Mouse (Mus musculus): ENCODE measurements at regions not wholly inside any gene's neighbourhood (a gene's known extent, or its start where the extent isn't known, plus 50 kb on each side); places are given as distances from the start of the nearest gene placed in this dataset.

- DNase-seq (ENCODE audit: extremely low spot score) = no peak
Observed at GRCm38 (mm10) chr13:59962676-59963664, 140.0 kb upstream of the Tut7 start.

GRCm38 (mm10) chr13:59956441-59956840, 133.5 kb upstream of the Tut7 start:
- DNase-seq (ENCODE audit: extremely low spot score) = no peak

- no peak for DNase-seq (ENCODE audit: extremely low spot score)
Observed at GRCm38 (mm10) chr13:59952809-59953208, 129.9 kb upstream of the Tut7 start.

GRCm38 (mm10) chr13:59952116-59952515, 129.2 kb upstream of the Tut7 start:
- DNase-seq (ENCODE audit: extremely low spot score) = no peak

GRCm38 (mm10) chr13:59950281-59950680, 127.3 kb upstream of the Tut7 start:
- no peak for DNase-seq (ENCODE audit: extremely low spot score)

- DNase-seq (ENCODE audit: extremely low spot score) = no peak
Observed at GRCm38 (mm10) chr13:59949471-59949870, 126.5 kb upstream of the Tut7 start.

GRCm38 (mm10) chr13:59948496-59949138, 125.7 kb upstream of the Tut7 start:
- DNase-seq (ENCODE audit: extremely low spot score) = no peak

GRCm38 (mm10) chr13:59947461-59947860, 124.5 kb upstream of the Tut7 start:
- DNase-seq (ENCODE audit: extremely low spot score) = no peak

- no peak for DNase-seq (ENCODE audit: extremely low spot score)
Observed at GRCm38 (mm10) chr13:59946509-59946908, 123.6 kb upstream of the Tut7 start.

- no peak for DNase-seq (ENCODE audit: extremely low spot score)
Observed at GRCm38 (mm10) chr13:59945631-59946030, 122.7 kb upstream of the Tut7 start.

GRCm38 (mm10) chr13:59943602-59944140, 120.7 kb upstream of the Tut7 start:
- no peak for DNase-seq (ENCODE audit: extremely low spot score)

GRCm38 (mm10) chr13:59943020-59943419, 120.1 kb upstream of the Tut7 start:
- no peak for DNase-seq (ENCODE audit: extremely low spot score)

GRCm38 (mm10) chr13:59941519-59941918, 118.6 kb upstream of the Tut7 start:
- DNase-seq (ENCODE audit: extremely low spot score) = no peak

GRCm38 (mm10) chr13:59940414-59941205, 117.7 kb upstream of the Tut7 start:
- no peak for DNase-seq (ENCODE audit: extremely low spot score)

GRCm38 (mm10) chr13:59939886-59940285, 116.9 kb upstream of the Tut7 start:
- DNase-seq (ENCODE audit: extremely low spot score) = no peak

- no peak for DNase-seq (ENCODE audit: extremely low spot score)
Observed at GRCm38 (mm10) chr13:59937147-59937546, 114.2 kb upstream of the Tut7 start.

GRCm38 (mm10) chr13:59934556-59934955, 111.6 kb upstream of the Tut7 start:
- DNase-seq (ENCODE audit: extremely low spot score) = no peak

- DNase-seq (ENCODE audit: extremely low spot score) = no peak
Observed at GRCm38 (mm10) chr13:59934093-59934492, 111.1 kb upstream of the Tut7 start.

GRCm38 (mm10) chr13:59927379-59928111, 104.6 kb upstream of the Tut7 start:
- peak; percentile 26 for DNase-seq (ENCODE audit: extremely low spot score)

- DNase-seq (ENCODE audit: extremely low spot score) = no peak
Observed at GRCm38 (mm10) chr13:59925845-59926481, 103.0 kb upstream of the Tut7 start.

GRCm38 (mm10) chr13:59917185-59917584, 94.2 kb upstream of the Tut7 start:
- no peak for DNase-seq (ENCODE audit: extremely low spot score)
